In the genomic region with DNA sequence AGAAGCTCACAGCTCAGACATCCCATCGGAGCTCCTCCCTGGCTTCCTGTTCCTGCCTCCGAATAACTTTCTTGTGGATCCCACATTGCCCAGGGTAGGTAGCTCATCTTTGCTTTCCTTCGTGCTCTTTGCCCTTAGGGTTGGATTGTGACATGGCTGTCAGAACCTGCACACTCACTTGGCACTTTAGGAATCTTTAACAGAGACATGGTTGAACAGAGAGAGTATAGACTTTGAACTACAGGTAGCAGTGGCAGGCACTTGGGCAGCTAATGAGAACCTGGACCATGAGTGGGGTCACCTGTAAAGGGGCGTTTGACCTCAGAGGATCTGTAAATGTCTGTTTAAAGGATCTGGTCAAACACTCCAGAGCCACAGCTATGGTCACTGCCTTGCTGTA, we compare ENCODE assay signal across 14 mouse cellular contexts.
"Had no signal": no experiment of that assay in that cellular context is flagged by ENCODE, and none has a peak within 500 bp of the region (broad histone marks: within the 10 kb centered on the region; RNA-seq: fewer than 3 reads in every experiment).

No protein-coding gene starts in this region.

- H3K36me3 ChIP-seq: liver, embryonic 13.5 days had no signal

- H3K4me3 ChIP-seq: left cerebral cortex, adult 2 months; liver, embryonic 13.5 days had no signal

- H3K27me3 ChIP-seq: liver, embryonic 13.5 days had no signal

- H3K4me1 ChIP-seq: liver, embryonic 13.5 days had no signal

- H3K9ac ChIP-seq: liver, embryonic 13.5 days had no signal

- H3K27ac ChIP-seq: hindbrain, postnatal 0 days; left cerebral cortex, adult 2 months; liver, embryonic 13.5 days had no signal

- H3K9me3 ChIP-seq: liver, embryonic 13.5 days had no signal

- ATAC-seq: hindbrain, postnatal 0 days; inflammation-experienced regulatory T-cells, adult 6 months; intestine, embryonic 16.5 days had no signal

- DNase-seq: layer of hippocampus, postnatal 36 days; liver, embryonic 13.5 days; lung, adult 2 months; lung, postnatal 14 days; lung, postnatal 4 days; midbrain, embryonic 14.5 days; thymus, adult 2 months; thymus, postnatal 14 days; thymus, postnatal 4 days had no signal

- H3K4me2 ChIP-seq: liver, embryonic 13.5 days; midbrain, embryonic 11.5 days had no signal
